Mouse (Mus musculus): ENCODE data around the gene Sergef. TPM values are rescaled to one million over a fixed set of nuclear protein-coding genes. Genes with fewer than 3 reads are reported as not detected.

Gene Sergef
- polyA plus RNA-seq, 1 experiment from 2014 or later = 12.7 TPM

DNA sequence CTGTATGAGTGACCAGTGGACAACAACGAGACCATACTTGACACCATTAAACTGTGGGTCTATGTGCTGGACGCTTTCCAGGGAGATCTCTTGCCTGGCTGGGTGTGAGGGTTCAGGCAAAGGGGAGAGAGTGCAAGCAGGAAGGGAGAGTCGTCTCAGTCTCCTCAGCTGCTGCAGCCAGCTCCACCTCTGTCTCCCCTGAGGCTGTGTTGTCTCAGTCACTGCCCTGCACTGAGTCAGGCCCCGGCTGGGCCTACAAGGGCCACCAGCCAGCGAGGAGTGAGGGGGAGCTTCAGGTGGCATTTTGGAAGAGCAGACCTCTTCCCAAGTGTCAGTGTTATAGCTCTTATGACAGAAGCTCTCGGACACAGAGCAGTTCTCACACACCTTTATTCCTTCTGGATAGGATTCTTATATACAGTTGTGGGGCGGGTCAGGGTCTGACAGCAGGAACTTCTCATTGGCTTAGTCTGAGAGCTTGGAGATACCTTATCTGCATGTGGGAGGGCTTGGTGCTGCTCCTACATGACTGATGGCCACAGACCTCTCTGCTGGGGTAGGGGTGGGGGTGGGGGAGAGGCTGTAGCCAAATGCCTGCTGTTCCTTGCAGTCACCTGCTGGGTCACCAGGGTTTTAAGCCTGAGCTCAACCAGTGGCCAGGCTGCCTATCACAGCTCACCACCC is 168.4 kb downstream of the Sergef start:
- no peaks in the 10 kb centered on the region for H3K27me3 ChIP-seq (replicated peaks; ENCODE audit: low read depth, poor library complexity, severe bottlenecking)
- H3K36me3 ChIP-seq (replicated peaks) = no peaks in the 10 kb centered on the region
- peaks cover 6% of the 10 kb centered on the region; the same call in 1 of the 2 replicates for H3K4me1 ChIP-seq
- no peak for DNase-seq (ENCODE audit: low spot score)
- no peaks in the 10 kb centered on the region for H3K9me3 ChIP-seq
- no peak overlapping the region for H3K27ac ChIP-seq (replicated peaks)
- no peak overlapping the region for H3K4me3 ChIP-seq
- 62% methylated on average over 7 of the region's 7 CpGs for WGBS

DNA sequence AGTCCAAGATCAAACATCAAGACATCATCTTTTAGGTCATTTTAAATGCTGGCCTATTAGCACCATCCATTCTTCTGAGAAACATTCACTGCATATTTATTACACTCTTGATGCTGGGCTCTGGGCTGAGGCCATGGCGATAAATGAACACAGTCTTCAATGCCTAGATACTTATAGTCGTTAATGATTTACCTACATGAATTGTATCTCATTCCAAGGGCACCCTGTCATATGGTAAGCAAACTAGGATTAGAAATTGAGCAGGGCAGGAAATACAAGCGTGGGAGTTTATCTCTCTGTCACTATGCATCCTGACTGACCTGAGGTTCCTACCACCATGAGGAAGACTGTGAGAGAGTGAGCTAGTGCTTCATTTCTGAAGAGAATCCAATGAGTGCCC is 170.1 kb downstream of the Sergef start:
- Histone ChIP-seq H3K4me1 (peaks cover 6% of the 10 kb centered on the region; the same call in 1 of the 2 replicates), H3K4me3 (no peak overlapping the region), H3K36me3 (replicated peaks) (no peaks in the 10 kb centered on the region), H3K27ac (replicated peaks) (no peak overlapping the region), H3K9me3 (no peaks in the 10 kb centered on the region), H3K27me3 (replicated peaks; ENCODE audit: low read depth, poor library complexity, severe bottlenecking) (no peaks in the 10 kb centered on the region)
- DNase-seq (ENCODE audit: low spot score) = no peak
- WGBS = 90% methylated on average over 3 of the region's 3 CpGs

DNA sequence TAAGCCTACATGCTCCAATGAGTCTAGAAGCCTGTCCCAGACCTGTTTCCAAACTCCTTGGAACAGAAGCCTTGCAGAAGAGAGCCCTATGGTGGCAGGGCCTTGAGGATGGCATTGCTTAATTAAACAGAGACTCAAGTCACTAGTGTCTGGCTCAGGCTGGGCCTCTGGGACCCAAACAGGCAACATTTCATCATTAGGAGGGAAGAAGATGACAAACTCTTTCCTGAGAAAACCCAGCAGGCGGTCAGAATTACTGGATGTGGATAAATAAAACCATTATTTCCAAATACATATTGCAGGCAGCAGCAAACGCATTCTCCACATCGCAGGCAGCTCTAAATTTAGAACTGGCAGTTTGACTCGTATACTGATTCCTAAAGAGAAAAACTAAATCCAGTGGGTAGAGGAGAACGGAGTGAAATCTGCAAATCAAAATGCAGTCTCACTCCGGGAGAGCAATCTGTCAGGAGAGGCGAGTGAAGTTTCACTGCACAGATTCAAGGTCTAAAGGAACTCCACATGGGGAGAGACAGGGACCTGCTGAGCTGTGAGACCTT is 173.1 kb downstream of the Sergef start:
- no peak for DNase-seq (ENCODE audit: low spot score)
- WGBS = 81% methylated on average over 7 of the region's 7 CpGs
- Histone ChIP-seq H3K4me1 (peaks cover 3% of the 10 kb centered on the region; the same call in 1 of the 2 replicates), H3K36me3 (replicated peaks) (no peaks in the 10 kb centered on the region), H3K27ac (replicated peaks) (no peak overlapping the region), H3K4me3 (no peak overlapping the region), H3K9me3 (no peaks in the 10 kb centered on the region), H3K27me3 (replicated peaks; ENCODE audit: low read depth, poor library complexity, severe bottlenecking) (no peaks in the 10 kb centered on the region)

DNA sequence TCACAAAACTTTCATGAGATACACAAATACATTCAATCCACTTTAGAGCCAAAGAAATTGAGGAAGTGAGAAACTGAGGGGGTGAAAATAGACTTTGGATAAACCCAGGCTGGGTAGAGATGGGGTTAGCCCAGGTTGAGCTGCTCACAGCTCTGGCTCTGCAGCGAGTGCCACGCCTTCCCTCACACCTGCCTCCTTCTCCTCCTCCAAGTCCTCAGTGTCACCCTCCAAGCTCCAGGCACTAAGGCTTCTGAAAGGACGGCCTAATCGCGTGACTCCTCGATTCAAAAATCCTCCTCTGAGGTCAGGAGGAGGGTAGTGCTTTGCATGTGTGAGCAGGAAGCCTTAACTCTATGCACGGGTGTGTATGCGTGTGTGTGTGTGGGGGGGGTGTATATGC is 176.5 kb downstream of the Sergef start:
- DNase-seq (ENCODE audit: low spot score) = no peak
- WGBS = 87% methylated on average over 8 of the region's 8 CpGs
- Histone ChIP-seq H3K27ac (replicated peaks) (no peak overlapping the region), H3K27me3 (replicated peaks; ENCODE audit: low read depth, poor library complexity, severe bottlenecking) (no peaks in the 10 kb centered on the region), H3K4me3 (no peak overlapping the region), H3K9me3 (no peaks in the 10 kb centered on the region), H3K4me1 (peaks cover 10% of the 10 kb centered on the region; the same call in 1 of the 2 replicates), H3K36me3 (replicated peaks) (no peaks in the 10 kb centered on the region)

DNA sequence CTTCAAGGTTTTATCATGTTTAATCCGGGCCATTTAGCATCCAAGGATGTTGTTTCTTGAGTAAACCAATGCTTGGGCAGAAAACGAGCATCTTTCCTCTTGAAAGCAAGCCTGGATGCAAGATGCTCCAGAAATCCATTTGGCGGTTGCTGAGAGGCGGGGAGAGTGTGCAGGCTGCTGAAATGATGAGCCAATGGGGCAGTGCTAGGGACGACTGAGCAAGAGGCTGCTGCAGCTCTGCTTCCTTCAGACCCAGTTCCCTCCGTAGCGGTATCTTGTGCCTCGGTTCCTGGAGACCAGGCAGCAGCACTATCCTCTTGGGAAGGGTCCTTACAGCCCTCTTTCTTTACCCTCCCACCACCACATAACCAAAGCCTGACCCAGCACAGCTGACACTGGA is 177.3 kb downstream of the Sergef start:
- Histone ChIP-seq H3K27ac (replicated peaks) (no peak overlapping the region), H3K9me3 (no peaks in the 10 kb centered on the region), H3K27me3 (replicated peaks; ENCODE audit: low read depth, poor library complexity, severe bottlenecking) (no peaks in the 10 kb centered on the region), H3K4me3 (no peak overlapping the region), H3K4me1 (peaks cover 10% of the 10 kb centered on the region; the same call in 1 of the 2 replicates), H3K36me3 (replicated peaks) (no peaks in the 10 kb centered on the region)
- WGBS = 59% methylated on average over 8 of the region's 8 CpGs
- no peak for DNase-seq (ENCODE audit: low spot score)

DNA sequence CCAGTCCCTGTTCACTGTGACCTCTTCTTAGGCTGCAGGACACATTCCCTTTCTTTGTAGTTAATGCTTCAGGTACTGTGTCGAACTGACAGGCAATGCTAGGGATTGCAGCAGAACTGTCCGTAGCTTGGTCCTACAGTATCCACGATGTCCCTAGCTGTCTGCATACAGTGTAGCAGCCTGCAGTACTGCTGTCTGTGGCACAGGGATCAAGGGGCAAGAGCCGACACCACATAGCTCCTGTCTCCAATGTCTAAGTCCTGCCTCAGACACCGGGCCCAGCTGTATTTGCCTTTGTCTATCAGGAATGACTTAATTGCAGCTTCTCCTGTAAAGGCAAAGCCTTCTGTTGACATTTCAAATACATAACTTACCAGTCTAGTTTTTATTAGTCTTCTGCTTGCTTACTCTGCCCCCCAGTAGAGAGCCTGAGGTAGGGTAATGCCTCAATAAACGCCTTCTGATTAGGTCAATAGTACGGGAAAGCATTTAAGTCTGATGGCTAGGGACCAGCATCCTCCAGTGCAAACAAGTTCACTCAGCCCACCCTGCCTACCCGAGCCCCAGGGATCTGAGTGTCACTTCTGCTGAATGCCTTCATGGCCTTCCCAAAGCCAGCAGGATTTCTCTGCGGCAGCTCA is 179.9 kb downstream of the Sergef start:
- H3K4me1 ChIP-seq = peaks cover 10% of the 10 kb centered on the region; the same call in 1 of the 2 replicates
- no peak for DNase-seq (ENCODE audit: low spot score)
- 86% methylated on average over 9 of the region's 9 CpGs for WGBS
- H3K36me3 ChIP-seq (replicated peaks) = no peaks in the 10 kb centered on the region
- no peaks in the 10 kb centered on the region for H3K9me3 ChIP-seq
- no peaks in the 10 kb centered on the region for H3K27me3 ChIP-seq (replicated peaks; ENCODE audit: low read depth, poor library complexity, severe bottlenecking)
- H3K4me3 ChIP-seq = no peak overlapping the region
- no peak overlapping the region for H3K27ac ChIP-seq (replicated peaks)

DNA sequence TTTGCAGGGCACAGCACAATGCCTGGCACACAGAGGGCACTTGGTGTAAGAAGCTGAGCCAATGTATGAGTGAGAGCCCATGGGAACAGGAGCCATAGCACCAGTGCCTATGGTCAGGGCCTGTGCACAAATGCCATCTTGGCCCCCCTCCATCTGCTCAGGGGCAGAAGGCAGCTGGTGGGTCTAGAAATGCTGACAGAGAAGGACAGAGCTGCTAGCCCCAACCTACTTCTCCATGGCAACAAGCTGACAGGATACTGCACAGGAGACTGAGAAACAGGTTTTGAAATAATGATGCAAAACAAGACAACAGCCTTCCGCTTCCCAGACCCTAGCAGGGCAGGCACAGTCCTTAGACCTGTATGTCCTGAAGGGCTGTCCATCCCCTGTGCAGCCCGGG is 180.4 kb downstream of the Sergef start:
- WGBS = 83% methylated on average over 2 of the region's 2 CpGs
- no peak overlapping the region for H3K27ac ChIP-seq (replicated peaks)
- no peaks in the 10 kb centered on the region for H3K36me3 ChIP-seq (replicated peaks)
- H3K9me3 ChIP-seq = no peaks in the 10 kb centered on the region
- H3K4me1 ChIP-seq = peaks cover 12% of the 10 kb centered on the region
- no peak for DNase-seq (ENCODE audit: low spot score)
- H3K4me3 ChIP-seq = no peak overlapping the region
- no peaks in the 10 kb centered on the region for H3K27me3 ChIP-seq (replicated peaks; ENCODE audit: low read depth, poor library complexity, severe bottlenecking)

DNA sequence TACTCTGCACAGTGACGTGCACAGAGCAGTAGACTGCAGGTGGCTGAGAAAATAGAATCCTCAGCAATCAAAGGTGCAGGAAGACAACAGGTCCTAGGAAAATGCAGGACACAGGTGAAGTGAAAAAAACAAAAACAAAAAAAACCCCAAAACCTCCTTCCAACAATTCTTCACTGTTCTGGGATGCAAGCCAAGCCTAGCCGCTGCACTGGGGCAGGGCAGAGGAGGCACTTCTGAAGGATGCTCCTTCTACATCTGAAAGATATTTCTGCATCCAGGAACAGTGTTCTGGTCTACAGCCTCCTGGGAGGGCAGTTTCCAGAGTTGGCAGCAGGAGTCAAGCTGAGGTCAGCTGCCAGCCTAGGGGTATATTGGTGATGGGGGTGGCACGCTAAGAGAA is 181.7 kb downstream of the Sergef start:
- H3K27me3 ChIP-seq (replicated peaks; ENCODE audit: low read depth, poor library complexity, severe bottlenecking) = no peaks in the 10 kb centered on the region
- H3K4me1 ChIP-seq = peaks cover 21% of the 10 kb centered on the region
- H3K27ac ChIP-seq (replicated peaks) = no peak overlapping the region
- no peak overlapping the region for H3K4me3 ChIP-seq
- no peaks in the 10 kb centered on the region for H3K9me3 ChIP-seq
- DNase-seq (ENCODE audit: low spot score) = no peak
- H3K36me3 ChIP-seq (replicated peaks) = no peaks in the 10 kb centered on the region
- 81% methylated on average over 3 of the region's 3 CpGs for WGBS

DNA sequence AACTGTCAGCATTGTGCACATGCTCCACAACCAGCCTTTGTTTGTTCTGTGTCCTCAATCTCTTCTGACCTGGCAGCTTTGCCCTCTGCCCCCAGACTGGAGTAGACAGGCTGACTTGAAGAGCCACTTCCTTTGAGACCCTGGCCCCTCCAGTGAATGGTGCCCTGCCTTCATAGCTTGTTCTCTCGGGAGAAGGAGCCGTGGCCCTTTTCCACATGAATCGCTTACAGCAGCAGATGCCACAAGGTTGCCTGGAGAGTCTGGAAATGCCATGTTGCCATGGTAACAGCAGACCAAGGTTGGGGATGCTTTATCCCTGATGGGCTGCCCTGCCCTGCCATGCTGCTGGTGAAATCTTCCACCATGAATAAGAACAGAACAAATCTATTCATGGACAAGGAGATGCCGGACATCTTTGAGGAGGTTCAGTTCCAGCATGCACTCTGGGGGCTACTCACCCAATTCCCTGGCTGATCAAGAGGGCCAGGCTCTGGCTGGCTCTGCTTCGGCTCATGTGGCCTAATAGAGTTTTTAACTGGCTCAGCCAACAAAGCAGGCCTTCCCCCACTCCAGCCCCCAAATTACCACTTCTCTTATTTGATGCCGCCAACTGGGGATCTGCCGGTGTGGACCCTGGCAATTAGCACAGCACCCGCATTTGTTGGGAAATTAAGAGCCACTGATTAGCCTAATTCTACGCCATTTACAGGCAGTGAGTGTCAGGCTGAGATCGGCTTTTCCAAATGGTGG is 185.5 kb downstream of the Sergef start:
- H3K36me3 ChIP-seq (replicated peaks) = no peaks in the 10 kb centered on the region

DNA sequence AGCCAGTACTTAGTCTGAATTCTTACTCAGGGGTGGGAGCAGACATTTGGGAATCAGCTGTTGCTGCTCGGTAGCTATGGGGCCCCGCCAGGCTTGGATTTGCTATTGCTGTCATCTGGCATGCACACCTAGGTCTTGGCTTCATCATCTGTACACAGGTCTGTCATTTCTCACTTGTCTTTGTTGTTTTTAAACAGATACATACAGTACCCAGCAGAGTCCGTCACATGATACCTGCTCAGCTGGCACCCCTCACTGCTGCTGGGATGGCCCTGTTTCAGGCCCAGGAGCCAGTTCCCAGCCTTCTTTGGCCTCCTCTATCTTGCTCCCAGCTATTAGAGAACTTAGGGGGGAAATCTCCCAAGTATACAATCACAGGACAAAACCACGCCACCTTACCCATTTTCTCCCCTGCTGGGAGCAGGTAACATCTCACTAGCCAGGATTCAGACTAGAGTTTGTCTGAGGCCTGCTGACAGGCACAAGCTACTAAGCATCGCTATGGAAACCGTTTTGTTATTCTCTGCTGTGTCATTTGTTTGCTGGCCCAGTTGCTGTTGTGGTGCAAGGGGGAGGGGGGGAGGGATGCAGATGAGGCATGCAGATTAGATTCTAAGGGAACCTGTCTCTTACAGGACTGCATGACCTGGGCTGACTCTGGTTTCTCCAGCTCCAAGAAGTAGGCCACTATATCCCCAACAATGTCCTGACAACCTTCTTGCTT is 190.5 kb downstream of the Sergef start:
- no peak overlapping the region for H3K27ac ChIP-seq (replicated peaks)
- WGBS = 61% methylated on average over 6 of the region's 6 CpGs
- H3K27me3 ChIP-seq (replicated peaks; ENCODE audit: low read depth, poor library complexity, severe bottlenecking) = no peaks in the 10 kb centered on the region
- H3K9me3 ChIP-seq = no peaks in the 10 kb centered on the region
- H3K36me3 ChIP-seq (replicated peaks) = no peaks in the 10 kb centered on the region
- H3K4me1 ChIP-seq = peaks cover 22% of the 10 kb centered on the region
- no peak for DNase-seq (ENCODE audit: low spot score)
- H3K4me3 ChIP-seq = no peak overlapping the region

More for the DNA sequence above, 185.5 kb downstream of the Sergef start:
- Histone ChIP-seq H3K27me3 (replicated peaks; ENCODE audit: low read depth, poor library complexity, severe bottlenecking) (no peaks in the 10 kb centered on the region), H3K9me3 (no peaks in the 10 kb centered on the region), H3K4me3 (no peak overlapping the region), H3K27ac (replicated peaks) (no peak overlapping the region), H3K4me1 (peaks cover 20% of the 10 kb centered on the region)
- peak; percentile 24 for DNase-seq (ENCODE audit: low spot score)
- WGBS = 47% methylated on average over 10 of the region's 10 CpGs

DNA sequence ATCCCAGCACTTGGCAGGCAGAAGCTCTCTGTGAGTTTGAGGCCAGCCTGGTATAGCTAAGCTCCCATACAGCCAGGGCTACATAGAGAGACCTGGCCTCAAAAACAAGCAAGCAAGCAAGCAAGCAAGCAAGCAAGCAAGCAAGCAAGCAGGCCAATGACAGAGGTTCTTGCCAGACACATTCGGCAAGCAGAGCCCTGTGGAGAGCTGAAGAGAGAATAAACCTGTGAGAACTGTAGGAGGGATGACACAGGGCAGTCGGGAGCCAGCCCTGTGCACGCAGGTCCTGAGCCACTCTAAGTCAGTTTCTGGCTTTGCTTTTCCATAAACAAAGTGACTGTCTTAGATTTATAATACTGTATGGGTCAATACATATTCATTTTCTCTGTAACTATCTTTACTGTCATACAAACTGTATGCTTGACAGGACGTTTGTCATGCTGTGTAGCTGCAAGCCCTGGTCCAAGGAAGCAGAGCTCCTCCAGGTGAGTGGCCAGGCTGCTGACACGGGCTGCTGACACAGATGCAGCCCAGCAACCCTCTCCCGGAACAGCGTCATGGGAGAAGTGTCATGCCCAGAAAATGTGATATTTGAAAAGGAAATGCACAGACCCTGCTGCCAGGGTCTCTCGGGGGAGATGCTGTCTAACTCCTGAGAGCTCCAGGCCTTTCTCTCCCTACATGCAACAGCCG is 192.0 kb downstream of the Sergef start:
- H3K36me3 ChIP-seq (replicated peaks) = no peaks in the 10 kb centered on the region
- no peaks in the 10 kb centered on the region for H3K27me3 ChIP-seq (replicated peaks; ENCODE audit: low read depth, poor library complexity, severe bottlenecking)
- peaks cover 14% of the 10 kb centered on the region for H3K4me1 ChIP-seq
- H3K27ac ChIP-seq (replicated peaks) = no peak overlapping the region
- H3K4me3 ChIP-seq = no peak overlapping the region
- WGBS = 71% methylated on average over 9 of the region's 9 CpGs
- DNase-seq (ENCODE audit: low spot score) = no peak
- no peaks in the 10 kb centered on the region for H3K9me3 ChIP-seq

DNA sequence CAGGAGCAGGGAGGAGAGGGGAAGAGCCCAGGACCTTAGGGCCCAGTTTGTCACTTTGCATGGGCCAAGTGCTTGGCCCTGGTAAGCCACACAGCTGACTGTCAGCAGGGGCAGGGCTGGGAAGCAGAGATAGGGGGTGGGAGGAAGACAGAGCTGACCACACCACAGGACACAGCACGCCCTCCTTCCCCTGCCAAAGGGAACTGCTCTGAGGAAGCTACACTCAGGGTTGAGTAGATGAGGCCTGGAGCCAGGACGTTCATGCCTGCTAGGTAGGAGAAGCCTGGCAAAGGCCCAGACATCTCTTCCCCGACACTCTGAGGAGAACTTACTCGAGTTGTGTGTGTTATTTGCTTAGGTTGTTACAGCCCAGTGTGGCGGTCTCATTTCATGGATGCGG is 193.7 kb downstream of the Sergef start:
- Histone ChIP-seq H3K4me3 (no peak overlapping the region), H3K27me3 (replicated peaks; ENCODE audit: low read depth, poor library complexity, severe bottlenecking) (no peaks in the 10 kb centered on the region), H3K9me3 (no peaks in the 10 kb centered on the region), H3K36me3 (replicated peaks) (no peaks in the 10 kb centered on the region), H3K4me1 (peaks cover 14% of the 10 kb centered on the region), H3K27ac (replicated peaks) (no peak overlapping the region)
- DNase-seq (ENCODE audit: low spot score) = no peak
- WGBS = 78% methylated on average over 6 of the region's 6 CpGs
